ENCODE assay signal across 8 mouse cellular contexts in genomic region chr10:80756967-80757366, GRCm38 (mm10). TPM values are rescaled to one million over a fixed set of nuclear protein-coding genes. Genes with fewer than 3 reads are reported as not detected.
DNase-seq lines count a peak whose midpoint lies in the region; ATAC-seq and TF ChIP-seq lines count a peak whose summit lies in the region.

No protein-coding gene starts in this region.

- no peak overlapping the region for H3K27ac ChIP-seq in lung, postnatal 0 days (ENCODE audit: low read length)
- H3K27ac ChIP-seq in hindbrain, embryonic 12.5 days = no peak overlapping the region
- no peak overlapping the region for H3K27ac ChIP-seq in midbrain, embryonic 11.5 days (ENCODE audit: low read depth, low read length)

- 0 out of 2 replicates have a peak overlapping the region, but pooled peaks have one; percentile 91 for H3K4me2 ChIP-seq in lung, postnatal 0 days (replicated peaks; ENCODE audit: low read depth, low read length)
- H3K4me2 ChIP-seq in hindbrain, embryonic 12.5 days (replicated peaks) = peak overlapping the region; percentile 99
- H3K4me2 ChIP-seq in midbrain, embryonic 11.5 days = peak overlapping the region; percentile 90; the same call in 1 of the 2 replicates

- H3K9ac ChIP-seq in lung, postnatal 0 days (replicated peaks; ENCODE audit: low read depth) = no peak overlapping the region
- 0 out of 2 replicates have a peak overlapping the region, but pooled peaks have one; percentile 32 for H3K9ac ChIP-seq in hindbrain, embryonic 12.5 days
- H3K9ac ChIP-seq in midbrain, embryonic 11.5 days (ENCODE audit: low read length) = no peak overlapping the region

- 43% methylated on average over 4 of the region's 4 CpGs for WGBS in lung, postnatal 0 days
- WGBS in hindbrain, embryonic 12.5 days = 83% methylated on average over 4 of the region's 4 CpGs
- 76% methylated on average over 4 of the region's 4 CpGs for WGBS in midbrain, embryonic 11.5 days

- no peak for ATAC-seq in lung, postnatal 0 days
- ATAC-seq in hindbrain, embryonic 12.5 days (ENCODE audit: low FRiP score) = no peak
- ATAC-seq in midbrain, embryonic 11.5 days (ENCODE audit: low FRiP score) = no peak

- TF ChIP-seq CTCF in lung, postnatal 0 days (IDR thresholded peaks at IDR 0.05) = no peak

- H3K9me3 ChIP-seq in lung, postnatal 0 days (ENCODE audit: low read length) = no peaks in the 10 kb centered on the region
- no peaks in the 10 kb centered on the region for H3K9me3 ChIP-seq in hindbrain, embryonic 12.5 days (replicated peaks)
- H3K9me3 ChIP-seq in midbrain, embryonic 11.5 days (ENCODE audit: control insufficient read depth, low read length) = no peaks in the 10 kb centered on the region

- H3K36me3 ChIP-seq in lung, postnatal 0 days (ENCODE audit: insufficient read depth, low read length) = no peaks in the 10 kb centered on the region
- H3K36me3 ChIP-seq in hindbrain, embryonic 12.5 days = no peaks in the 10 kb centered on the region
- H3K36me3 ChIP-seq in midbrain, embryonic 11.5 days (ENCODE audit: control insufficient read depth, insufficient read depth, low read length) = no peaks in the 10 kb centered on the region

- H3K4me3 ChIP-seq in lung, postnatal 0 days (ENCODE audit: low read depth, low read length) = no peak overlapping the region
- no peak overlapping the region for H3K4me3 ChIP-seq in hindbrain, embryonic 12.5 days
- peak overlapping the region; percentile 99; the same call in 1 of the 2 replicates for H3K4me3 ChIP-seq in midbrain, embryonic 11.5 days (ENCODE audit: low read depth, low read length)

- no peak for TF ChIP-seq EP300 in lung, postnatal 0 days (IDR thresholded peaks at IDR 0.05)

- peaks cover 22% of the 10 kb centered on the region for H3K4me1 ChIP-seq in lung, postnatal 0 days (ENCODE audit: insufficient read depth, low read depth, low read length)
- H3K4me1 ChIP-seq in hindbrain, embryonic 12.5 days = peaks cover 49% of the 10 kb centered on the region
- H3K4me1 ChIP-seq in midbrain, embryonic 11.5 days (ENCODE audit: control insufficient read depth, insufficient read depth, low read length) = peaks cover 25% of the 10 kb centered on the region

- no peaks in the 10 kb centered on the region for H3K27me3 ChIP-seq in lung, postnatal 0 days (replicated peaks; ENCODE audit: insufficient read depth, low read length)
- H3K27me3 ChIP-seq in hindbrain, embryonic 12.5 days = no peaks in the 10 kb centered on the region
- H3K27me3 ChIP-seq in midbrain, embryonic 11.5 days (ENCODE audit: control insufficient read depth, insufficient read depth, low read length) = no peaks in the 10 kb centered on the region

- peak; percentile 34 to 53 for DNase-seq in cerebellum, adult 18-20 months
- DNase-seq in cerebellum, adult 9-11 months = no peak
- DNase-seq in lung, postnatal 0 days (ENCODE audit: low spot score) = no peak
- DNase-seq in lung, postnatal 4 days = no peak
- DNase-seq in midbrain, embryonic 11.5 days (ENCODE audit: low spot score, missing footprints) = peak; percentile 69
- DNase-seq in spleen, postnatal 4 days (ENCODE audit: low spot score in 2 of 2) = no peak
- DNase-seq in kidney, adult 9 months = no peak

RNA-seq across cellular contexts. Expression of gene Dot1l, which starts 2.0 kb away (rescaled TPM):
- 7.4 and 9.6 TPM in 2 replicates for polyA plus RNA-seq in lung, postnatal 0 days (2015; fragmentation: Nextera tagmentation; extraction: Ambion mirVana)
- polyA plus RNA-seq in hindbrain, embryonic 12.5 days (2016; fragmentation: Nextera tagmentation; extraction: Ambion mirVana) = 25.9 and 27.4 TPM in 2 replicates
- 15.4 and 18.8 TPM in 2 replicates for polyA plus RNA-seq in midbrain, embryonic 11.5 days (2014; fragmentation: Nextera tagmentation; extraction: Ambion mirVana)

RNA-seq across cellular contexts. Expression of gene Ap3d1, which starts 14.9 kb away (rescaled TPM):
- polyA plus RNA-seq in lung, postnatal 0 days (2015; fragmentation: Nextera tagmentation; extraction: Ambion mirVana) = 49.3 and 58.2 TPM in 2 replicates
- polyA plus RNA-seq in hindbrain, embryonic 12.5 days (2016; fragmentation: Nextera tagmentation; extraction: Ambion mirVana) = 101 TPM in 2 replicates
- 63.2 and 68.4 TPM in 2 replicates for polyA plus RNA-seq in midbrain, embryonic 11.5 days (2014; fragmentation: Nextera tagmentation; extraction: Ambion mirVana)

RNA-seq across cellular contexts. Expression of gene Sf3a2, which starts 41.0 kb away (rescaled TPM):
- polyA plus RNA-seq in lung, postnatal 0 days (2015; fragmentation: Nextera tagmentation; extraction: Ambion mirVana) = 27.0 and 29.4 TPM in 2 replicates
- polyA plus RNA-seq in hindbrain, embryonic 12.5 days (2016; fragmentation: Nextera tagmentation; extraction: Ambion mirVana) = 65.3 and 71.8 TPM in 2 replicates
- polyA plus RNA-seq in midbrain, embryonic 11.5 days (2014; fragmentation: Nextera tagmentation; extraction: Ambion mirVana) = 92.2 and 104 TPM in 2 replicates

RNA-seq across cellular contexts. Expression of gene Plekhj1, which starts 41.5 kb away (rescaled TPM):
- 59.9 and 69.1 TPM in 2 replicates for polyA plus RNA-seq in lung, postnatal 0 days (2015; fragmentation: Nextera tagmentation; extraction: Ambion mirVana)
- 139 TPM in 2 replicates for polyA plus RNA-seq in hindbrain, embryonic 12.5 days (2016; fragmentation: Nextera tagmentation; extraction: Ambion mirVana)
- polyA plus RNA-seq in midbrain, embryonic 11.5 days (2014; fragmentation: Nextera tagmentation; extraction: Ambion mirVana) = 138 and 151 TPM in 2 replicates

RNA-seq across cellular contexts. Expression of gene Amh, which starts 48.1 kb away (rescaled TPM):
- polyA plus RNA-seq in lung, postnatal 0 days (2015; fragmentation: Nextera tagmentation; extraction: Ambion mirVana) = 0.07 TPM in 1 of 2 replicates, not detected in the other
- not detected in 2 replicates for polyA plus RNA-seq in hindbrain, embryonic 12.5 days (2016; fragmentation: Nextera tagmentation; extraction: Ambion mirVana)
- not detected in 2 replicates for polyA plus RNA-seq in midbrain, embryonic 11.5 days (2014; fragmentation: Nextera tagmentation; extraction: Ambion mirVana)

Comparison
In these comparisons a context has a peak if more than half of its experiments do, and no peak if none do; other contexts are left out.
1. DNase-seq: peak in cerebellum, adult 18-20 months (2 of 2) and midbrain, embryonic 11.5 days (single experiment); none in cerebellum, adult 9-11 months (single experiment), lung, postnatal 0 days (single experiment), lung, postnatal 4 days (0 of 2), spleen, postnatal 4 days (0 of 2) and kidney, adult 9 months (single experiment).
2. Peak in every context shown above with its lines, with median percentiles within 50 percentile points of each other: H3K4me2 ChIP-seq.